Mouse (Mus musculus) C2C12 (cell line): ENCODE measurements around the gene Alpl. TPM values are rescaled to one million over a fixed set of nuclear protein-coding genes. Genes with fewer than 3 reads are reported as not detected.

ENCODE experiments used
- H3K27me3 ChIP-seq: one replicate; pipeline ENCODE4 v1.6.1; 2011; ENCODE audit not compliant: control insufficient read depth, insufficient read depth, insufficient read length
- H3K36me3 ChIP-seq: one replicate; pipeline ENCODE4 v1.6.1; 2011; ENCODE audit not compliant: control insufficient read depth, insufficient read depth
- H3K4me3 ChIP-seq: one replicate; pipeline ENCODE4 v1.5.1; 2011; ENCODE audit warnings: mild to moderate bottlenecking, control low read depth; ENCODE audit not compliant: poor library complexity, insufficient read depth, severe bottlenecking
- H3K79me2 ChIP-seq: one replicate; pipeline ENCODE4 v1.6.1; 2011; ENCODE audit not compliant: control insufficient read depth, insufficient read depth
- H3K79me3 ChIP-seq: one replicate; pipeline ENCODE4 v1.6.1; 2011; ENCODE audit warnings: low read depth, control low read depth
- H3ac ChIP-seq: one replicate; pipeline ENCODE3; 2011; ENCODE audit warnings: low read depth; ENCODE audit not compliant: control insufficient read depth, insufficient read length
- CEBPB ChIP-seq: IDR thresholded peaks from one replicate; pipeline ENCODE4 v1.6.1; 2011; ENCODE audit warnings: low read depth, mild to moderate bottlenecking, control low read depth, moderate library complexity
- CTCF ChIP-seq: IDR thresholded peaks from one replicate; pipeline ENCODE4 v1.5.1; 2011; ENCODE audit not compliant: control insufficient read depth, insufficient read depth, insufficient read length
- FOSL1 ChIP-seq: IDR thresholded peaks from one replicate; pipeline ENCODE4 v1.8.0; 2011; ENCODE audit warnings: mild to moderate bottlenecking, low read length; ENCODE audit not compliant: poor library complexity, insufficient read depth, severe bottlenecking
- MAX ChIP-seq: IDR thresholded peaks from one replicate; pipeline ENCODE4 v1.6.1; 2011; ENCODE audit warnings: mild to moderate bottlenecking, control low read depth
- MYOD1 ChIP-seq: IDR thresholded peaks from one replicate; pipeline ENCODE4 v1.6.1; 2011; ENCODE audit warnings: low read depth; ENCODE audit not compliant: control insufficient read depth, insufficient read length
- MYOG ChIP-seq: IDR thresholded peaks from one replicate; pipeline ENCODE4 v1.6.1; 2011; ENCODE audit not compliant: control insufficient read depth, insufficient read length; ENCODE audit errors: extremely low read depth
- USF1 ChIP-seq: IDR thresholded peaks from one replicate; pipeline ENCODE4 v1.6.1; 2011; ENCODE audit warnings: low read depth, mild to moderate bottlenecking, control low read depth, moderate library complexity
- long read RNA-seq, 2 experiments: library from polyadenylated mRNA; unstranded; transcript quantifications; one replicate each; pipeline ENCODE4 v2.0.0; 2019 to 2020
- polyA plus RNA-seq: library from polyadenylated mRNA; unstranded; fragments of >200 nt; fragmentation: generic; extraction: Trizol; gene quantifications from one replicate; pipeline ENCODE4 v1.2.1, GENCODE M21; 2012; ENCODE audit warnings: missing spikeins

The Alpl gene
- polyA plus RNA-seq: 0.13 TPM
- long read RNA-seq, experiment 1: 0 reads
- long read RNA-seq, experiment 2: 0 reads

DNA sequence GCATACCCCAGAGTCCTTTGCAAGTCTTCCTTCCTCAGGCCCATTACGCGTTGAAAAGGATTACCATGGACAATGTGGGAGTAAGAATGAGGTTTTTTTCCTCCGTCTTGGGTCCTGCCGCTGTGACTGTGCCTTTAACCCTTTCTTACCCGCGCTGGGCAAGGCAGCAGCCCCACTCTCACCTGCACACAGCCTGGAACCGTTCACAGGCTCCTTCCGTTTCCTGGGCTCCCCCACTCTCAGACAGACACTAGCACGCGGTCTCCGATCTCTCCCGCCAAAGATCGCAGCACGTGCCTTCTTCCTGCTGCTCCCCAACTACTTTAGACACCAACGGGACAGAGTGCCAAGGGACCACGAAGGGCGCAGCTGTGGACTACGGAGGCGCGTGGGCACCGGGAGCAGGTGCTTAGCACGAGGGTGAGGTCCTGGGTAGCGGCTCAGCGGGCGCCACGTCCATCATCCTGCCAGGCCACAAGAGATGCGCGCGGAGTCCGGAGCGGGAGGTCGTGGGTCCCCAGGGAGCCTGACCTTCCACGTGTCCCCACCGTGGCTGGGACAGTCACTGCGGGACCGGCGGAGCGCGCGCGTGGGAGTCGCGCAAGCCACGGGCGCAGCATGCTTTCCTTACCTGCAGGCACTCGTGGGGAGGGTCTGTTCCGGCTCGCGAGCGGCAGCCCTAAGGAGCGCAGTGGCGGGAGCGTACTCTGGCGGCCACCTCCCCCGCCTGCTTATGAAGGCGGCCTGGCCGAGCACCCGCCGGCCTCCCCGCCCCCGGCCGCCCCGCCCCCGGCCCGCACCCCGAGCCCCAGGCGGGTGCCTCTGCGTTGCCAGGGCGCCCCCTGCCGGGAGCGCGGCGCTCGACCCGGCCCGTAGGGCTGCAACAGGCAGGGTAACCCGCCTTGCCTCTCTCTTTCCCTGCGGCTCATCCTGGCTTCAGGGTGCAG lies at the start of gene Alpl:
Alpl (minus strand) TSS at position 774 of the 947 bp plus-strand sequence.
- no peaks in the 10 kb centered on the region for H3K36me3 ChIP-seq
- H3K79me2 ChIP-seq: no peaks in the 10 kb centered on the region
- H3K79me3 ChIP-seq: no peaks in the 10 kb centered on the region
- H3ac ChIP-seq: no peak within 1 kb of the TSS
- TF ChIP-seq MYOG: no peak
- TF ChIP-seq MYOD1: no peak
- no peak for TF ChIP-seq MAX
- peak; percentile 92 for TF ChIP-seq CTCF
- no peak for TF ChIP-seq FOSL1
- TF ChIP-seq USF1: no peak
- no peak for TF ChIP-seq CEBPB
- peaks cover 49% of the 10 kb centered on the region for H3K27me3 ChIP-seq
- H3K4me3 ChIP-seq: no peak within 1 kb of the TSS

DNA sequence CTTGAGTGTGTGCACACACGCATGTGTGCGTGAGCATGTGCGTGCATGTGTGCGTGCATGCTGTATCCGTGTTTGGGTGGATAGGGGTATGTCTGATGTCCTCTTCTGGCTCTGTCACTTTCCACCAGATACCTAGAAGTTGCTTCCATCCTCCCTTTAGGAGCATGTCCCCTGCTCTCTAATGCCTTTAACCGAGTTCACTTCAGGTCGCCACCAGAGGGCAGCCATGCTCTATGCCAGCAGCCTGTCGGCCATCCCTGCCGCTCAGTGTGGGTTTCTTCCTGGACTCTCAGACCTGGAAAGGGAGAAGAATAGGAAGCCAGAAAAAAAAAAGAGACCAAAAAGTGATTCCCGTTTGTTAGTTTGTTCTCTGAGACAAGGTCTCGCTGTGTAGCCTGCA lies 48.5 kb upstream of the Alpl start:
- Histone ChIP-seq H3K79me3 (no peaks in the 10 kb centered on the region), H3K4me3 (no peak overlapping the region), H3ac (no peak overlapping the region), H3K36me3 (no peaks in the 10 kb centered on the region), H3K79me2 (no peaks in the 10 kb centered on the region), H3K27me3 (no peaks in the 10 kb centered on the region)
- TF ChIP-seq MYOD1 (no peak), MAX (no peak), CTCF (peak; percentile 57), USF1 (no peak), CEBPB (no peak), FOSL1 (no peak), MYOG (no peak)

DNA sequence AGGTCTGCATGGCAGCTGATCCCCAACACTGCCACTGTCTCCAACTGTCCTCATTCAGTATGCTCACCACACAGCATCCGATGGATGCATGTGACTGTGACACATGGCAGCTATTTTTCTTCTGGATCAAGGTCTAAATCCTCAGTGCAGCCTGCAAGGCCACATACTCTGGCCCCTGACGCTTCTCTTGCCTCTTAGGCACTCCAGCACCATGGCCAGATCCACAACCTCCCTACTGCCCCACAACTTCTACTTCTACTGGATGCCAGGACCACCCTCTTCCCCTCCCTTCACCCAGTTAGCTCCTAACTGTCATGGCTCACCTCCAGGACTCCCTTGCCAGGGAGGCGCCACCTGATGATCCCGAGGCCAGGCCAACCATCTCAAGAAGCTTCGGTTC lies 43.3 kb upstream of the Alpl start:
- Histone ChIP-seq H3K36me3 (no peaks in the 10 kb centered on the region), H3K27me3 (no peaks in the 10 kb centered on the region), H3K79me2 (no peaks in the 10 kb centered on the region), H3K79me3 (no peaks in the 10 kb centered on the region), H3ac (no peak overlapping the region), H3K4me3 (no peak overlapping the region)
- no peak for TF ChIP-seq CEBPB
- TF ChIP-seq FOSL1: no peak
- no peak for TF ChIP-seq MAX
- TF ChIP-seq CTCF: no peak
- no peak for TF ChIP-seq MYOD1
- TF ChIP-seq USF1: no peak
- no peak for TF ChIP-seq MYOG

DNA sequence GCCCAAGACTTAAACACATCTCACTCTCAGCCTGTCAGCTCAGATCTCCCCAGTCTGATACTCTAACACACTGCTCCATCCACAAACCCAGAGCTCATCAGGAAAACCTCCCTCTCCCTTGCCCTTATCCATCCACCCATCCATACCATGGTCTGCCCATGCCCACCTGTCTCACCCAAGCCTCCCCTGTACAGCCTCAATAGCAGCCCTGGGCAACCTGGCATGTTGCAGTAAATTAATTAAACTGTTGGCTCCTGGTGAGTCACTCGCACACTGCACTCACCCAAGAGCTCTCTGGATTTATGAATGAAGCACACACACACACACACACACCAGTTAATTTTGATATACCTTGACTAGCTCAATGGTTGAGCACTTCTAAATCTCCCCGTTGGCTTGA lies 42.6 kb upstream of the Alpl start:
- H3K79me2 ChIP-seq: no peaks in the 10 kb centered on the region
- no peaks in the 10 kb centered on the region for H3K79me3 ChIP-seq
- no peaks in the 10 kb centered on the region for H3K27me3 ChIP-seq
- H3ac ChIP-seq: no peak overlapping the region
- TF ChIP-seq MYOD1 (no peak), FOSL1 (no peak), USF1 (no peak), CTCF (no peak), MYOG (no peak), MAX (no peak), CEBPB (no peak)
- H3K4me3 ChIP-seq: no peak overlapping the region
- no peaks in the 10 kb centered on the region for H3K36me3 ChIP-seq

DNA sequence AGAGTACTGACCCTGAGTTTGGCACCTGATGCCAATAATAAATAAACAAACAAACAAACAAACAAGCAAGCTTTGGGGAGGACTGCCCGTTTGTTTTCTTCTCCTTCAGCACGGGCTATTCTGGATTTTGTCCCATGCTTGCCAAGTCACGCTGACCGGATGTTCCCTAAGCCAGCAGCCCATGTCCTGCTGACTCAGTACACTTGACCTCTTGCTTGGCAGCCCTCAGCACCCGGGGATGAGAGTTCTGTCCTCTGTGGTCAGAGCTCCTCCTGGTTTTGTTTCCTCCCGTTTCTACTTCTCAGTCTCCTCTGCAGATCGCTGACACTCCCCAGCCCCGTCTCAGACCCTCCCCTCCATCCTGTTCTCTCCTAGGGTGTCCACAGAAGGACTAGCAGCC lies 41.6 kb upstream of the Alpl start:
- Histone ChIP-seq H3K79me2 (no peaks in the 10 kb centered on the region), H3K36me3 (no peaks in the 10 kb centered on the region), H3ac (no peak overlapping the region), H3K4me3 (no peak overlapping the region), H3K27me3 (no peaks in the 10 kb centered on the region), H3K79me3 (no peaks in the 10 kb centered on the region)
- TF ChIP-seq MYOD1: no peak
- peak; percentile 29 for TF ChIP-seq MAX

DNA sequence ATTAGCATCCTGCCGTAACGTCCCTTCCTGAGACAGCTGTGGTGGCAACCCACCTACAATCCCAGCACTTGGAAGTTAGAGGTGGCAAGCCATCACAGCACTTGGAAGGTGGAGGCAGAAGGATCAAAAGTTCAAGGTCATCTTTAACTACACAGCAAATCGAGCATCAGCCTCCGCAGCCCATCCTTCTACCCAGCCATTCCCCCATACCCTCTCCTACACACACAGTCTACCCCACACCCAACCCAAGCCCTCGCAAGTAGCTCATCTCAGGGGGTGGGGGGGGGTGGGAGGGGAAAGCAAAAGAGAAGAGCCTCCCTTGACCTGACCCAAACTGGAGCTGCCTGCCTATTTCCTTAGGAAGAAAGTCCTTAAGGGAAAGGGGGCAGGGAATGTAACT lies 40.6 kb upstream of the Alpl start:
- Histone ChIP-seq H3K79me2 (no peaks in the 10 kb centered on the region), H3K4me3 (no peak overlapping the region), H3K79me3 (no peaks in the 10 kb centered on the region), H3K36me3 (no peaks in the 10 kb centered on the region), H3ac (no peak overlapping the region), H3K27me3 (no peaks in the 10 kb centered on the region)
- TF ChIP-seq CTCF (no peak), MYOD1 (no peak), FOSL1 (no peak), USF1 (no peak), CEBPB (no peak)
